Mouse (Mus musculus) thymus, adult 2 months (tissue): Measurements from ENCODE around the gene Mob4. TPM values are rescaled to one million over a fixed set of nuclear protein-coding genes. Genes with fewer than 3 reads are reported as not detected.

Experiments
- DNase-seq: peaks from one replicate; pipeline ENCODE4 v3.0.0; 2021
- H3K27ac ChIP-seq: fragments of 200-500 bp; 2 replicates; pipeline ENCODE4 v1.5.1; 2012; ENCODE audit warnings: low read length, control low read depth; ENCODE audit not compliant: control insufficient read depth, insufficient read depth
- H3K27me3 ChIP-seq: fragments of 200-500 bp; 2 replicates; pipeline ENCODE4 v1.6.1; 2012; ENCODE audit warnings: mild to moderate bottlenecking, low read length, moderate library complexity, mixed read lengths; ENCODE audit not compliant: control insufficient read depth, insufficient read depth
- H3K36me3 ChIP-seq: fragments of 200-500 bp; 2 replicates; pipeline ENCODE4 v1.6.1; 2012; ENCODE audit warnings: mild to moderate bottlenecking, low read length, moderate library complexity; ENCODE audit not compliant: control insufficient read depth, insufficient read depth
- H3K4me1 ChIP-seq: fragments of 200-500 bp; replicated peaks from 2 replicates; pipeline ENCODE4 v1.6.1; 2012; ENCODE audit warnings: low read length; ENCODE audit not compliant: control insufficient read depth, insufficient read depth
- H3K4me3 ChIP-seq: fragments of 200-500 bp; 2 replicates; pipeline ENCODE4 v1.5.1; 2012; ENCODE audit warnings: mild to moderate bottlenecking, low read length, control low read depth, moderate library complexity; ENCODE audit not compliant: control insufficient read depth, insufficient read depth
- CTCF ChIP-seq: fragments of 200-500 bp; IDR thresholded peaks from 2 replicates; pipeline ENCODE4 v1.5.1; 2012; ENCODE audit warnings: mild to moderate bottlenecking, control low read depth, low read length, moderate library complexity, borderline replicate concordance; ENCODE audit not compliant: control insufficient read depth, poor library complexity, insufficient read depth; ENCODE audit errors: extremely low read depth
- POLR2A ChIP-seq: fragments of 200-500 bp; IDR thresholded peaks from 2 replicates; pipeline ENCODE4 v1.6.1; 2012; ENCODE audit warnings: mild to moderate bottlenecking, low read length, control low read depth, moderate library complexity; ENCODE audit not compliant: control insufficient read depth, poor library complexity, insufficient read depth; ENCODE audit errors: extremely low read depth
- WGBS: fragments of 180-500 bp; shearing (Covaris S2); methylation state at CpG from one replicate; pipeline ENCODE4 v1.1.7; 2018; 5-methylcytosine and 5-hydroxymethylcytosine counted together
- polyA plus RNA-seq: library from polyadenylated mRNA; depleted of rRNA; stranded (reverse); fragments of >200 nt; gene quantifications from 2 replicates; pipeline ENCODE4 v1.2.3, GENCODE M21; 2012

Mob4 gene
- polyA plus RNA-seq, 1 experiment = 12.4 TPM

GRCm38 (mm10) chr1:55088611-55089497, 42.2 kb upstream of the Mob4 start:
- no peak for TF ChIP-seq POLR2A
- TF ChIP-seq CTCF = no peak
- peaks cover 4% of the 10 kb centered on the region for H3K36me3 ChIP-seq
- 10% methylated on average over 16 of the region's 16 CpGs for WGBS

GRCm38 (mm10) chr1:55089498-55090064, 41.5 kb upstream of the Mob4 start:
- no peak overlapping the region for H3K4me3 ChIP-seq
- 93% methylated on average over 5 of the region's 5 CpGs for WGBS
- H3K27ac ChIP-seq = no peak overlapping the region
- H3K27me3 ChIP-seq = no peaks in the 10 kb centered on the region
- no peak for DNase-seq
- H3K36me3 ChIP-seq = no peaks in the 10 kb centered on the region
- TF ChIP-seq POLR2A = no peak
- TF ChIP-seq CTCF = no peak
- peaks cover 8% of the 10 kb centered on the region for H3K4me1 ChIP-seq

More at GRCm38 (mm10) chr1:55088611-55089497, 42.2 kb upstream of the Mob4 start:
- Histone ChIP-seq H3K4me3 (peak overlapping the region; percentile 83), H3K27ac (peak overlapping the region; percentile 13), H3K27me3 (no peaks in the 10 kb centered on the region), H3K4me1 (peaks cover 8% of the 10 kb centered on the region)
- no peak for DNase-seq

GRCm38 (mm10) chr1:55092056-55092455, 39.0 kb upstream of the Mob4 start:
- no peak overlapping the region for H3K27ac ChIP-seq
- DNase-seq = no peak
- H3K36me3 ChIP-seq = no peaks in the 10 kb centered on the region
- H3K4me3 ChIP-seq = no peak overlapping the region
- 97% methylated on average over 2 of the region's 2 CpGs for WGBS
- TF ChIP-seq POLR2A (no peak), CTCF (no peak)
- peaks cover 3% of the 10 kb centered on the region for H3K4me1 ChIP-seq
- no peaks in the 10 kb centered on the region for H3K27me3 ChIP-seq

GRCm38 (mm10) chr1:55092469-55092868, 38.6 kb upstream of the Mob4 start:
- DNase-seq = no peak
- Histone ChIP-seq H3K4me1 (no peaks in the 10 kb centered on the region), H3K27me3 (no peaks in the 10 kb centered on the region), H3K27ac (no peak overlapping the region), H3K36me3 (no peaks in the 10 kb centered on the region), H3K4me3 (no peak overlapping the region)
- WGBS = 95% methylated on average over 1 of the region's 1 CpGs
- no peak for TF ChIP-seq CTCF
- no peak for TF ChIP-seq POLR2A

- TF ChIP-seq CTCF (no peak), POLR2A (no peak)
- H3K4me3 ChIP-seq = no peak overlapping the region
- H3K27ac ChIP-seq = no peak overlapping the region
- no peaks in the 10 kb centered on the region for H3K27me3 ChIP-seq
- no peaks in the 10 kb centered on the region for H3K36me3 ChIP-seq
- 94% methylated on average over 9 of the region's 9 CpGs for WGBS
- no peak for DNase-seq
- no peaks in the 10 kb centered on the region for H3K4me1 ChIP-seq
These were observed 24.0 kb upstream of the Mob4 start for GRCm38 (mm10) chr1:55106919-55107585.

GRCm38 (mm10) chr1:55107644-55108043, 23.4 kb upstream of the Mob4 start:
- TF ChIP-seq POLR2A (no peak), CTCF (no peak)
- Histone ChIP-seq H3K27ac (no peak overlapping the region), H3K4me1 (no peaks in the 10 kb centered on the region), H3K4me3 (no peak overlapping the region), H3K36me3 (no peaks in the 10 kb centered on the region), H3K27me3 (no peaks in the 10 kb centered on the region)
- no peak for DNase-seq
- WGBS = 98% methylated on average over 1 of the region's 1 CpGs
